Mouse (Mus musculus) CD4-positive naive resting alpha-beta T cell, adult 76 days (primary cell): ENCODE measurements around the gene Rilpl1. TPM values are rescaled to one million over a fixed set of nuclear protein-coding genes. Genes with fewer than 3 reads are reported as not detected.

ENCODE experiments used
- total RNA-seq: library from RNA; stranded (reverse); gene quantifications from one replicate; pipeline ENCODE4 v1.2.4, GENCODE M21; 2023

Gene Rilpl1
- 2.2 TPM for total RNA-seq

DNA sequence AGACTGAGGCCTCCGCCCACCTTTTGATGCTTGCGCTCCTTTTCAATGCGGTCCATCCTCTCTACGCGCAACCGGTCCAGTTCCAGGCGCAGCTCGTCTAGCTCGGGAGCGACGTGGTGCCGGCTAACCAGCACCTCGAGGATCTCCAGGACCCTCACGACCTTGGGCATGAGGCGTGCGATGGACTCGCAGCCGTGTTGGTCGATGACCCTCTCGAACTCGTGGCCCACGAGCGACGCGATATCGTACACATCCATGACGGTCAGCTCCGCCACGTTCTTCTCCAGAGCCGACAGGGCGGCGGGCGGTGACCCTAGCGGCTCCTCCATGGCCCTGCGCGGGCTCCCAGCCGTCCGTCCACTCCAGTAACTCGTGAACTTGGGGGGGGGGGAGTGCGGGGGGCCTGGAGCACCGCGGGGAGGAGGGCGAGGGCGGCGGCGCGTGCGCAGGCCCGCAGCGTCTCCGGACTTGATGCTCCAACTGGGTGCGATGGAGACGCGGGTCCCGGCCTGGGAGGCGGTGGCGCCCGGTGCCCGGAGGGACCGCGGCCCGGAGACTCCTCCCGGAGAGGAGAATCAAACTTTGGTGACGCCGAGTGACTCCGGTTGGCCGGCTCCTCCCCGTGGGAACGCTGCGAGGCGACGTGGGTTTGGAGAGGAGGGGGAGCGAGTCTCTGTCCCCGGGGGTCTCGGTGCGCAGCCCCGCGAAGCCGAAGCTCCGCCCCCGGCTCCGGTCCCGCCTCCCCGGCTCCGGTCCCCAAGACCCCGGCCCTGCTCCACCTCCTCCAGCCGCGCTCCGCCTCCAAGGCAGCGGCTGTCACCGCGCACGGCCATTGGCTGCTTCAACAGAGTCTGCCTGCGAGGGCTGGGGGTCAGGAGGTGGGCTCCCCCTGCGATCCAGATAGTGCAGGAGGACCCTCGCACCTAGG is at the start of gene Rilpl1:
Gene Rilpl1 (minus strand): TSS at position 737 of the 928 bp plus-strand sequence.

DNA sequence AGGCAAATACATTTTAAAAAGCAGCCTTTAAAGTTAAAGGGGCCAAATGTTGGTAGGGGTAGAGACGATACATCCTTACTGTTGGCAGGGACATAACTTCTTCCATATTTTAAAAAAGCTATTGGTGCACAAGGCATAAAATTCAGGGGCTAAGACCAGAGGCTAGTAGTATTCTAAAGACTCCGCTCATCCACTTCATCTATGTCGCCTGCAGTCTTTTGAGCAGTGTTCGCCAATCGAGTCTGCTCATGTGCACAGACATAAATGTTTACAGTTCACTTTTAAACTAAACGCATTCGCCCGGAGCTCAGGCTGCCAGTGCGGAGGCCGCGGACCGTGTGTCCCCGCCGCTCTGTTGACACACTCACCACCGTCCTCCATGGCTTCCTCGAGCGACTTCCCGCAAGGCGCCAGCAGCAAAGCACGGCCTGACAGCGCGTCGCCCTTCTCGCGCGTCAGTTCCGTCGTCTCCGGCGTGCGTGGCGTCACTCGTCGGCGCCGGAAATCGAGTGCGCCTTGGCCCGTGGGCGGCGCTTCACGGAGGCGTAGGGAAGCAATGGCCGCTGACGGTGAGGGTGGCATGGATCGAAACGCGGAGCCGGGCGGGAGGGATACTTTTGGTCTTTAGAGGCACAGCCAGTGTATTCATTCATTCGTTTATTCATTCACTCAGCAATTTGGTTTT is 47.6 kb upstream of the Rilpl1 start, which contains the start of the genes Eif2b1 and Gtf2h3:
Gene Eif2b1 (minus strand): TSS at position 499 of the 685 bp plus-strand sequence.
Gene Gtf2h3 (plus strand): TSS at position 508 of the 685 bp plus-strand sequence.

DNA sequence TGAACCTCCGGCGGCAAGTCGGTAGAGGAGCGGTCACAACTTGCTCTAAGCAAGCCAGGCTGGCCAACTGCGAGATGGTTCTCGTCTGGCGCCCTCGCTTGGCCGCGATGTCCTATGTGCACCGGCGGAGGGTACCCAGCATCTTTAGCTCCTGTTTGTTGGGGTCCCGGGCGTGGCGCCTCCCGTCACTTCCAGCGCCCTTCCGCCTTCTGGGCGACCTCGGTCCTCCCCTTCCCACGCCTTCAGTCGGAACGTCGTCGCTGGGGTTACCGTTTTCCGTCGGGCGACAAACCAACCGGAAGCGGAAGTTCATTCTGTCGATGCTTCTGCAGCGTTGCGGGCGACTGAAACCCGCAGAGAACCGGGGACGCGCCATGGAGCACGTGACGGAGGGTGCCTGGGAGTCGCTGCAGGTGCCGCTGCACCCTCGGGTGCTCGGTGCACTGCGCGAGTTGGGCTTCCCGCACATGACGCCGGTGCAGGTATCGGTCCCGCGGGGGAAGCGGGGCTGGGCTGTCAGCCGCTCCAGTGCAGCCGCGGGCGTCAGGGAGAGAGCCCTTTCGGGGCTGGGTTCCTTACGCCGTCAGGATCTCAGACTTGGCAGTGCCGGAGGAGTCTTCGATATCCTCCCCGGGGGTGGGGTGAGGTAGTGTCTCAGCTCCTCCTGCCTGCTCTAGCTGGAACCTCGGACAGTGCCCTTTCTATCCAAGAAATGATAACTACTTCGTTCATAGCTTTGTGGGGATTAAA is 21.5 kb upstream of the Rilpl1 start, which contains the start of gene Ddx55:
Gene Ddx55 (plus strand): TSS at position 307 of the 750 bp plus-strand sequence.

DNA sequence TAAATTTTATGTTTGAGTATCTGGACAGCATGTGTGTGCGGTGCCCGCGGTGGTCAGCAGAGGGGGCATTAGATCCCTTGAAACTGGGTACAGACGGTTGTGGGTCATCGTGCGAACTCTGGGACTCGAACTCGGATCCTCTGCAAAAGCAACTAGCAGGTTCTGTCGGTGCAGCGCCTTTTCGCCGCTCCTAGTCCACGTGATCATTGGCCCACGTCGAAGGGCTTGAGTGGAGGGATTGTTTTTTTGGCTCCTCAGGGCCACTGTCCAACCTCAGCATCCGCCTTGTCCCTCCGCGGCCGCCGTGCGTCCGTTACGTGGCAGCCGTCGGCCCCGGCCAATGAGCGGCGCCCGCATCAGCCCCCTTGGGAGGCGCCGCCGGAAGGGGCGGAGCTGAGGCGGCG is 9.2 kb upstream of the Rilpl1 start, which contains the start of gene Tmed2:
Gene Tmed2 (plus strand): TSS at position 313 of the 404 bp plus-strand sequence.

DNA sequence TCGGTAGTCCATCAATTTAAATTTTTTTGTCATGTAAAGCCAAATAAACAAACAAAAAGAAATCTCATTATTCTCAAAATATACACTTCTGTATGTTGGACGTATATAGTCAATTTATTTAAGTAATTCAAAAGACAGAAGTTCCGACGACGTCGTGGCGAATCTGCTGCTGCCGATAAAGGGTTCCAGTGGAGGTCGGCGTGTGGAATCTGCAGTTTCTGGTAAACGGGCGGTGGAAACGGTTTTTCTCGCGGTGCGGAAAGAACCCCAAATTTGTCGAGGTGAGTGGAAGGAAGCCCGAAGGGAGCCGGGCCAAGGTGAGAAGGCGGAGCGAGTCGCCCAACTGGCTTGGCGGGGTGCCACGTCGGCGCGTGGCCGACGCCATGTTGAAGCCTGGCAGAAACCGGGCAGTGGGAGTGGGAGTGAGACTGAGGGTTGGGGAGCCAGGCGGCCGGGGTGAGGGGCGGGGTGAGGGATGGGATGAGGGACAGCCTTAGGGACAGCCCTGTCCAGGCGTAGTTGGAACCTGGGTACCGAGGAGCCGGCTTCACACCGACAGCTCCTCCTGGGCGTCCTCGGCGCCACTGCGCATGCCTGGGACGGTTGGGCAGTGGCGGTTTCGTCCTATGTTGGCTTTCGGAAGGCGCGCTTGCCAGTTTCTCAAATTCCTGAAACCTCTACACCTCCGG is 48.1 kb downstream of the Rilpl1 start, which contains the start of gene Snrnp35:
Gene Snrnp35 (plus strand): TSS at position 169 of the 689 bp plus-strand sequence.

Other genes with a start within 250 kb of the Rilpl1 start
- 42.6 TPM for gene Mphosph9, start 203.4 kb downstream of the Rilpl1 start, total RNA-seq
- gene 2810006K23Rik, start 203.3 kb downstream of the Rilpl1 start, total RNA-seq, result 3.6 TPM
- 72.7 TPM for gene Cdk2ap1, start 168.3 kb downstream of the Rilpl1 start, total RNA-seq
- 148 TPM for gene Sbno1, start 105.4 kb downstream of the Rilpl1 start, total RNA-seq
- gene Kmt5a, start 91.5 kb downstream of the Rilpl1 start, total RNA-seq, result 46.7 TPM
- 30.9 TPM for gene Rilpl2, start 53.0 kb downstream of the Rilpl1 start, total RNA-seq
- gene Snrnp35, start 48.3 kb downstream of the Rilpl1 start, total RNA-seq, result 7.9 TPM
- gene Tmed2, start 9.3 kb upstream of the Rilpl1 start, total RNA-seq, result 154 TPM
- 35.4 TPM for gene Ddx55, start 21.5 kb upstream of the Rilpl1 start, total RNA-seq
- 30.8 TPM for gene Eif2b1, start 47.7 kb upstream of the Rilpl1 start, total RNA-seq
- gene Gtf2h3, start 47.7 kb upstream of the Rilpl1 start, total RNA-seq, result 23.1 TPM
- 64.5 TPM for gene Atp6v0a2, start 97.2 kb upstream of the Rilpl1 start, total RNA-seq
- 0.26 TPM for gene Dnah10, start 193.7 kb upstream of the Rilpl1 start, total RNA-seq